Mouse (Mus musculus) lung, postnatal 36 days (tissue): ENCODE data around the gene Gucy2c.

Experiments used
- DNase-seq: peaks from one replicate; pipeline ENCODE4 v3.0.0; 2022; ENCODE audit warnings: mixed read lengths

The Gucy2c gene

GRCm38 (mm10) chr6:136723171-136723570, 58.4 kb downstream of the Gucy2c start:
- DNase-seq = no peak

GRCm38 (mm10) chr6:136722565-136722964, 59.0 kb downstream of the Gucy2c start:
- DNase-seq = no peak

GRCm38 (mm10) chr6:136721925-136722324, 59.6 kb downstream of the Gucy2c start:
- DNase-seq = peak; percentile 85

GRCm38 (mm10) chr6:136720436-136720835, 61.1 kb downstream of the Gucy2c start:
- no peak for DNase-seq

DNA sequence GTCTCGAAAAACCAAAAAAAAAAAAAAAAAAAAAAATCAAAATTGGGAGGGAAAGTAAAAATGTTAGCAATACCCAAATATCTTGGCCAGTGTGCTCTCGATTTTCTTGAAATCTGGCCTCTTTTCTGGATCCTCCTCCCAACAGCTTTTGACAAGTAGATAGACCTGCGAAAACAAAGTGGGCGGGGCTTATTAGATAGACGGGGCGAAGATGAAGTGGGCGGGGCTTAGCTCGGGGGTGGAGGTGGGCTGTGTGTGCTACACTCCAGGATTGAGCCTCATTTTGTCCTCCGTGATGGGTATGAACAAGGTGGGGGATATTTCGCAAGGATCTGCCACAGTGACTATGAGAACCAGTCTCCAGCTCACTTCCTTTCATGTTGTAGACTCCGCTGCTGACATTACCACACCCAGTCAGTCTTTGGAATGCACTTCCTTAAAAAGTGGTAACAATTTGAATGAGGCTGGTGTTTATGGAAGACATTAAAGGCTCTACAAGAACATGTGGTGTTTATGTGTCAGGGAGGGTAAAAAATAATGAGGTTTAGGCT, 65.6 kb downstream of the Gucy2c start:
- no peak for DNase-seq

DNA sequence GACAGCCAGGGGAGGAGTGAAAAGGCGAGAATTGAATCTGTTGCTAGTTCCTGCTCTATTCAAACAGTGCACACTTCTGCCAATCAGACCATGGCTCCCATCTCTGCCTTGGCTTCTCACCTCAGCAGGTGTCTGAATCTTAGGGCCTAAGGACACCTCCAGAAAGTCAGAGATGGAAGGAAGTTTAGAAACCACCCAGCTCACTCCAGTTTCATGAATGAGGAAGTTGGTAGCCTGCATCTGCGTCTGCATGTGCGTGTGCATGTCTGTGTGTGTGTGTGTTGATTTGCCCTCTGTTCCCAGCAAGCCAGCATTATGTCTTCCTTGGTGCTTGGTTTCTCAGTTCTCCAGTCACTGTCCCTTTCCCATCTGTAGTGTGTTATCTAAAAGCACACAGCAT, 67.5 kb downstream of the Gucy2c start:
- DNase-seq = peak; percentile 15

GRCm38 (mm10) chr6:136710408-136710807, 71.2 kb downstream of the Gucy2c start:
- no peak for DNase-seq

DNA sequence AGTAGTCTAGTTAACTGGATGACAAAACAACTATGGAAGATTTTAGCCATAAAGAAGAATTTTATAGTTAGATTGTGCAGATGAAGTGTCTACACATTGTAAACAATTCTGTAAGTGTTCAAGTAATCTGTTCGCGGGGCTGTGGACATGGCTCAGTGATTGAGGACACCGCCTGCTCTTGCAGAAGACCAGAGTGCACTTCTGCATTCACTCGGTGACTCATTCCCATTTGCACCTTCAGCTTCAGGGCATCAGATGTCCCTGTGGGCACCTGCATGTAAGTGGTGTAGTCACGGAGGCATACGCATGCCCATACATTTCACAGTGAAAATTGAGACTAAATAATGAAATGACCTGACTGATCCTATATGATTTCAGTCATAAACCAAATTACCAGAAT, 73.0 kb downstream of the Gucy2c start:
- no peak for DNase-seq

DNA sequence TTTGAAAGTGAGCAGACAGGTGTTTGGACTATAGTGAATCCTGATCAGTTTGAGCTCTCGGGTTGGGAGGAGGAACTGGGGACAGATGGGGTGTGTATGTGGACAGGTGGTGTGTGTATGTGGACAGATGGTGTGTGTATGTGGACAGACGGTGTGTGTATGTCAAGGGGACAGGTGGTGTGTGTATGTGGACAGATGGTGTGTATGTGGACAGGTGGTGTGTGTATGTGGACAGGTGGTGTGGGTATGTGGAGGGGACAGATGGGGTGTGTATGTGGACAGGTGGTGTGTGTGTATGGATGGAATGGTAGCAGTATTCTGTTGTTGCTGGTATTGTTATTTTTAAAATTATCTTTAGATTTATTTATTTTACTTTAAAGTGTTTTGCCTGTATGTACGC, 79.7 kb downstream of the Gucy2c start:
- no peak for DNase-seq

DNA sequence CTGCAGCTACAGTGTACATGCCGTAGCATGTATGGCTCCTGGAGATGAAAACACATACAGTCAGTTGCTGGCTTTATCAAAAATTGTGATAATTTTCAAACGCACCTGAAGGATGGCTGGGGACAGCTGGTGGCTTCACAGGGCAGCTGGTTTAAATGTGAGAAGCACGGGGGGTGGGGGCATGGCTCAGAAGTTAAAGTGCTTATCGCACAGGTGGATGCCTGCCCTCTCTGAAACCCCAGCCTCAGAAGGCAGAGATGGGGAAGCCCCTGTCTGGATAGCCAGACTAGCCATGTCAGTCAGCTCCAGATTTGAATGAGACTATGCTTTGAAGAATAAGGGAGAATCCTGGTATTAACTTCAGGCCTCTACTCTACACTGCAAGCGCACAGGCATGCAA, 80.4 kb downstream of the Gucy2c start:
- no peak for DNase-seq

DNA sequence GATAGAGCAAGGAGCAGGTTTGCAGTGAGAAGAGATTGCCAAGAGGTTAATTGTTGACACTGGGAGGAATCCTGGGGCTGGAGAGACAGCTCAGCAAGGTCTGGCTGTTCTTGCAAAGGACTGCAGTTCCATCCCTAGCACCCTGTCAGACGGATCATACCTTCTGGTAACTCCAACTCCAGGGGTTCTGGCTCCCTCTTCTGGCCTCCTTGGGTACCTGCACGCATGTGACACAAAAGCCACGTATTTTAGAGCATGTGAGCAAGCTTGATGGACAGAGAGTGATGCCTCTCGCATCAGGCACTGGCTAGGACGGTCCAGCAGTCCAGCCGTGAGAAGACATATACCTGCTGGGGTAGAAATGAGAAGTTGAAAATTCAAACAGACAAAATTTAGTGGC, 90.3 kb downstream of the Gucy2c start:
- DNase-seq = no peak

GRCm38 (mm10) chr6:136690527-136690926, 91.0 kb downstream of the Gucy2c start:
- no peak for DNase-seq

DNA sequence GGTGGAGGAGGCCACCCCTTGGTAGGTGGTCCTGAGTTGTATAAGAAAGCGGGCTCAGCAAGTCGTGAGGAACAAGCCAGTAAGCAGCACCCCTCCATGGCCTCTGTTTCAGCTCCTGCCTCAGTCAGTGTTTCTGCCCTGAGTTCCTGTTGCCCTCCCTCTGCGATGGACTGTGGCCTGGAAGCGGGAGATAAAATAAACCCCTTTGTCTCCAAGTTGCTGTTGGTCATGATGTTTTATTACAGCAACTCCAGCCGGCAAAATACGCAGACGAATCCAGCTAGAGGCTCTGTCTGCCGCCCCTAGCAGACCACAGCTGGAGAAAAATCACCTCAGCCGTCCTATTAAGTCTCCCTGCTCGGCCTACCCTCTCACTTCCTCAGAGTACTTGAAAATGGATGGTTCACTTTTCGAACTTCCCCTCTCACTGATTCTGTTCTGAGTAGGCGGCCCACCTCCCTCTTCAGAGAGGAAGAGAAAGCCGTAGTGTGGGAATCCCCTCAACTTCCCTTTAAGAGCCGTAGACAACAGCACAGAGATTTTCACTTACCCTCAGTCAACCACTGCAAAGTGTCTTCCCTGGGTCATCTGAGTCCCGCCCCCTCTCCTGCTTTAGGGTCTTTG, 91.7 kb downstream of the Gucy2c start:
- DNase-seq = peak; percentile 60

- DNase-seq = no peak
Observed at GRCm38 (mm10) chr6:136685433-136685832, 96.1 kb downstream of the Gucy2c start.

GRCm38 (mm10) chr6:136683410-136684334, 97.9 kb downstream of the Gucy2c start:
- DNase-seq = peak; percentile 52

DNA sequence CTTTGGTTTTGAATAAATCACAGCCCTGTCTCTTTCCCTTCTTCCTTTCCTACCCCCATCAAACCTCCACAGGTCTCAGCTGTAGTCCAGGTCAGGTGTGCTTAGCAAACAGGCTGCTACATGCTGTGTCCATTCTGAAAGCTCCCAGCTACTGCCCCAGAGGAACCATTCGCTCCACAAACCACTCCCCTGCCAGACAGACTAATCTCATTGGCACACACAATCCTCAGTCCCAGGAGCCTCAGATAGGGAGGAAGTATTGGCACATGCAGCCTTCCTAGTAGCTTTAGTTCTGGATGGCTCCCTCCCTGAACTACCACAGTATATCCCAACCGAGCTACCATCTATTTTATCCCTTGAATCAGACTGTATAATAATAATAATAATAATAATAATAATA, 102.2 kb downstream of the Gucy2c start:
- DNase-seq = no peak

GRCm38 (mm10) chr6:136674935-136675334, 106.6 kb downstream of the Gucy2c start:
- no peak for DNase-seq

DNA sequence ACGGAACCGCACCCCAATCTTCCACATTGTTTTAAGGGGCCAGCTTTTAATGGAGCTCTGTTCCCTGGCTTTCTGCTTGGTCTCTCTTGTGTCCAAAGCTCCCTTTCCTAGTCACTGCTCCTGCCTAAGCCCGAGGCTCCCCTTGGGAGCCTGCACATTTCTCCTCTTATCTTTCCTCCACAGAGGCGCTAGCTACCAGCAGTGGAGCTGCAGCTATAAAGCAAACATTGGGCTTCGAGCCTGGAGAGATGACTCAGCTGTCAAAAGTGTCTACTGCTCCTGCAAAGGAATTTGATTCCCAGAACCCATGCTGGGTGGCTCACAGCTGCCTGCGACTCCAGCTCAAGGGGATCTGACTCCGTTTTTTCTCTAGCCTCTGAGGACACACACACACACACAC, 109.1 kb downstream of the Gucy2c start:
- peak; percentile 74 for DNase-seq

GRCm38 (mm10) chr6:136669274-136669673, 112.3 kb downstream of the Gucy2c start:
- no peak for DNase-seq

DNA sequence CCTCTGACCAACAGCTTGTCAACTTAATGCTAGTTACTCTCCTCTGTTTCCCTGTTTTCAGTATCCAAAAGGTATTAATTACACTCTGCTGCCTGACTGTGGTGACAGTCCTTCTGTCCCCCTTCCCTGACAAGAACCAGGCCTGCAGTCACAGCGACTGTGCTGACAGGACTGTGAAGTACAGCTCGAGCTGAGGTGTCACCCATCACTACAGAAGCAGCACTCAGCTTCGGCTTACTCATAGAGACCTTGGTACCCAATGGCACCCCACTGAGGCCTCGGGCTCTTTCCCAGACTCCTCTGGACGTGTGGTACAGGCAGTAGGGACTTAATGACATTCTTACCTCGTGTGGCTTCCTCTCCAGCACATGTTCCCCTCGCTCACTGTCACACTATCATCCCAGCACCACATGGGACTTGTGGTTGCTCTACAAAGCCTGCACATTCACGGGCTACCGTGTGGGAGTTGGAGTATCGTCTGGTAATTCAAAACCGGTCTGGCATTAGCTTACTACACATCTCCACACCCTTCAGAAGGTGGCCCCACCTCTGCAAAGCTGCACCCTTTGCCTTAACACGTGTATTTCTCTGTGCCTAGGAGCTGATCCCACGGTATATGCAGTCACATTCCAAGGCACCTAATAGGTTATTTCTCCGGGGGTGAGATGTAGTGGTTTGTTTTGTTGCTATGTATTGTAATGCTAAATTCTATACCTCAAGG, 113.1 kb downstream of the Gucy2c start:
- DNase-seq = no peak

DNA sequence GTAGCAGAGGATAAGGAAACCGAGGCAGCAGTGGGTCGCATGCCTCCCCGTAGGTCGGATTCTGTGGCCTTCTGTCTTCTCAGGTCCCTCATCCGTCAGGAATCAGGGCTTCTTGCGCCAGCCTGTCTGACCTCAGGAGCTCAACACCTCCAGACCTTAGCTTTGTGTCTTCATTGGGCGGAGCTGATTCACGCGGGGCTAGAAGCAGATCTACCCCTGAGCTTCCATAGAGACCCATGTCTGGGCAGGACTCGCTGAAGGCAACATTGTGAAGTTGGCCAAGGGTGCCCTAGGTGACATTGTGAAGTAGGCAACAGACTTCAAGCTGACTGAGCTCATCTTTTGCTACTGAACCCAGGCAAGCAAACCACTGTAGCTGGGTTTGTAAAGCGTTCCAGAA, 119.5 kb downstream of the Gucy2c start:
- DNase-seq = no peak

GRCm38 (mm10) chr6:136661706-136662016, 119.9 kb downstream of the Gucy2c start, which contains the start of gene Plbd1:
Gene Plbd1 (minus strand): TSS chr6:136661928.
- peak; percentile 77 for DNase-seq
